Mouse (Mus musculus) G1E (cell line): ENCODE results near the gene Dock2. TPM values are rescaled to one million over a fixed set of nuclear protein-coding genes. Genes with fewer than 3 reads are reported as not detected.

Experiments
- ATAC-seq: 2 replicates; pipeline ENCODE4 v1.8.0; 2016; ENCODE audit warnings: mild to moderate bottlenecking; ENCODE audit not compliant: insufficient number of reproducible peaks, poor library complexity, low FRiP score, severe bottlenecking; ENCODE audit errors: extremely low read depth
- DNase-seq: peaks from one replicate; pipeline ENCODE4 v3.0.0; 2012; ENCODE audit warnings: low spot score
- H3K27me3 ChIP-seq: 2 replicates; pipeline ENCODE4 v1.6.1; 2012; ENCODE audit warnings: mild to moderate bottlenecking, low read length, inconsistent platforms; ENCODE audit not compliant: insufficient read depth
- H3K36me3 ChIP-seq: replicated peaks from 2 replicates; pipeline ENCODE3; 2012; ENCODE audit warnings: mild to moderate bottlenecking, inconsistent platforms
- H3K4me1 ChIP-seq: 2 replicates; pipeline ENCODE4 v1.6.1; 2012; ENCODE audit warnings: low read depth, low read length, inconsistent platforms, mixed read lengths; ENCODE audit not compliant: insufficient read depth
- H3K4me3 ChIP-seq: 2 replicates; pipeline ENCODE4 v1.5.1; 2012; ENCODE audit warnings: low read depth, mild to moderate bottlenecking, inconsistent platforms, low read length, moderate library complexity, mixed read lengths
- H3K9me3 ChIP-seq: replicated peaks from 2 replicates; pipeline ENCODE4 v1.6.1; 2012; ENCODE audit warnings: inconsistent platforms
- CTCF ChIP-seq: IDR thresholded peaks from 2 replicates; pipeline ENCODE4 v1.5.1; 2012; ENCODE audit warnings: low read depth, low read length, inconsistent platforms, mixed read lengths
- GATA1 ChIP-seq: IDR thresholded peaks from 2 replicates; pipeline ENCODE4 v1.6.1; 2012; ENCODE audit warnings: borderline replicate concordance, low read length, inconsistent platforms, mixed read lengths
- GATA2 ChIP-seq: IDR thresholded peaks from 2 replicates; pipeline ENCODE4 v1.6.1; 2012; ENCODE audit warnings: low read depth, low read length, inconsistent platforms, borderline replicate concordance
- POLR2AphosphoS5 ChIP-seq: IDR thresholded peaks from 2 replicates; pipeline ENCODE4 v1.6.1; 2012; ENCODE audit warnings: low read depth, low read length, inconsistent platforms; ENCODE audit not compliant: insufficient replicate concordance
- TAL1 ChIP-seq: conservative IDR thresholded peaks from 2 replicates; pipeline ENCODE4 v1.6.1; 2012; ENCODE audit warnings: low read depth, low read length, inconsistent platforms, mixed read lengths
- polyA plus RNA-seq: library from polyadenylated mRNA; stranded (reverse); fragments of >175 nt; gene quantifications from 2 replicates; pipeline ENCODE4 v1.2.3, GENCODE M21; 2012
- total RNA-seq, 2 experiments: library from RNA; stranded (forward) in 1 of 2; stranded (reverse) in 1 of 2; fragments of 200-1000 nt in 1 of 2; fragments of >200 nt in 1 of 2; fragmentation: Nextera tagmentation in 1 of 2; gene quantifications; 2 replicates each; pipeline ENCODE4 v1.2.3; 2014 to 2017

The Dock2 gene
- total and polyA plus RNA-seq, 3 experiments = 2.8 to 20.0 (median 4.7) TPM

DNA sequence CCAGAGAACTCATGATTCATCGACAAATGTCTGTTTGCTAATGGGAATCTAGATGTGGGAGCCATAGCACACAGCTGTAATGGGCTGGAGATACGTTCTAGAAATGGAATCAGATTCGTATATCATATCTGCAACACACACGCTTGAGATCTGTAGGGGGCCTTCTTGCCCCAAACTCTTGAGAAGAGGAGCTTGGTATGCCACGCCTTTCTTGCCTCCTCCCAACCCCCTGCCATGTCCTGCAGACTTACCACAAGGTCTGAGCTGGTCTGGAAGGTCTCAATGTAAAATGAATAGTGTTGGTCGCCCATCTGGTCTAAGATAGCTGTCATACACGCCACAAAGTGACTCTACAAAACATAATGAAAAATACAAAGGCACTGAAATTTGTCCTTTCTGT, 471.5 kb downstream of the Dock2 start:
- DNase-seq (no peak), ATAC-seq (no peak)
- H3K36me3 ChIP-seq = no peaks in the 10 kb centered on the region
- H3K27me3 ChIP-seq = no peaks in the 10 kb centered on the region
- no peak overlapping the region for H3K4me3 ChIP-seq
- H3K4me1 ChIP-seq = no peaks in the 10 kb centered on the region
- TF ChIP-seq GATA1 (no peak), GATA2 (no peak), TAL1 (no peak), POLR2AphosphoS5 (no peak), CTCF (no peak)
- peaks cover 2% of the 10 kb centered on the region for H3K9me3 ChIP-seq

DNA sequence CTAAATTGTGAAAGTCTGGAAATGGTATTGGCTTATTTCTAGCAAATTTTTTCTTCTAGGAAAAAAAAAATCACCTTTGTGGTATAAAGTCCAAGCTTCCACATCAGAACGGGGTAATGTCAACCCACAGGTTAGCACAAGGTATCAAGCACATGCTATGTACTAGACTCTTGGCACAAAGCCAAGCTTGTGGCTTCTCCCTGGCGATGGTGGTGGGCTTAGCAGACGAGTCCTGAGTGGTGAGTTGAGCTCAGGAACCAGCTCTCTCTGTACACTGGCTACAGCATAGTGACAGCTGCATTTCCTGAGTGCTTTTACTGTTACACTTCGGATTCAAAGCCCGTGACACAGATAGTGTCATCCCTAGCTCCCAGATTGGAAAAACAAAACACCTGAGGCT, 472.0 kb downstream of the Dock2 start:
- Histone ChIP-seq H3K4me3 (no peak overlapping the region), H3K36me3 (no peaks in the 10 kb centered on the region), H3K27me3 (no peaks in the 10 kb centered on the region), H3K9me3 (peaks cover 2% of the 10 kb centered on the region), H3K4me1 (no peaks in the 10 kb centered on the region)
- TF ChIP-seq TAL1 (no peak), GATA2 (no peak), POLR2AphosphoS5 (no peak), CTCF (no peak), GATA1 (no peak)
- ATAC-seq (no peak), DNase-seq (no peak)

DNA sequence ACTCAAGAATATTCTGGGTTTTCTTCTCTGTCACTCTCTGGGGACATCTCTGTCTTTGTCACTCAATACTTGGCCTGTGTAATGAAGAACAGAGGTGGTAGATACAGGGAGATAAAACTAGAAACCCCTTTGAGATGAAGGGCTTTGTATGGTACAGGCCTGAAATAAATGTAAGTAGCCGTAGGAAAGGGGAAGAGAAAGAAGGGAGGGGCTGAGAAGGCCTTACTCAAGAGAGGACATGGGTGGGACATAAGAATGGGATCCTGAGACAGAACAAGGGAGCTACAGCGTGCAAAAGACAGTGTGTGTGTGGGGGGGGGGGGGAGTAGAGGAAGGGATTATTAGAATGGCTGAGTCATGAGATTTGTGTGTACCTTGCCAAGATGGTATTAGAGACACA, 474.3 kb downstream of the Dock2 start:
- Histone ChIP-seq H3K9me3 (peaks cover 4% of the 10 kb centered on the region), H3K4me3 (no peak overlapping the region), H3K36me3 (no peaks in the 10 kb centered on the region), H3K4me1 (no peaks in the 10 kb centered on the region), H3K27me3 (no peaks in the 10 kb centered on the region)
- TF ChIP-seq GATA1 = no peak
- no peak for TF ChIP-seq POLR2AphosphoS5
- TF ChIP-seq GATA2 = no peak
- TF ChIP-seq CTCF = no peak
- no peak for ATAC-seq
- DNase-seq = no peak

DNA sequence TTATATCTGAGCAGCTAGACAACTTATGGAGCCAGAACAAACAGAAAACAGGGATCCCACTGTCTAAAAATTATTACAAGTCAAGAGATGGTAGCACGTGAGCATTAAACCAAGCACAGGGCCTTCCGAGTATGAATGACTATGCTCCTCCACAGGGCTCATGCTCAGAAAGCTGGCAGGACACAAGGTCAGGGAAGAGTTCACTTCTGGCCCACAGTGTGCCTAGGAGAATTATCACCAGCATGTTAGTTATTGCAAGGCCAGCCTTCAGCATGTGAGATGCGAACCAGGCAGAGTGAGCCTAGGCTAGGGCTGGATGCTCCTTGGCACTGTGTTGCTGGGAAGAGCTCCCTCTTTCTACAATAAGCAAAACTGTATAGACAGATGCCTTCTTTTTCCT, 475.0 kb downstream of the Dock2 start:
- H3K4me1 ChIP-seq = no peaks in the 10 kb centered on the region
- no peak overlapping the region for H3K4me3 ChIP-seq
- no peak for DNase-seq
- no peaks in the 10 kb centered on the region for H3K36me3 ChIP-seq
- TF ChIP-seq CTCF (no peak), TAL1 (no peak), GATA2 (no peak), GATA1 (no peak), POLR2AphosphoS5 (no peak)
- H3K27me3 ChIP-seq = no peaks in the 10 kb centered on the region
- ATAC-seq = no peak
- H3K9me3 ChIP-seq = peaks cover 4% of the 10 kb centered on the region

DNA sequence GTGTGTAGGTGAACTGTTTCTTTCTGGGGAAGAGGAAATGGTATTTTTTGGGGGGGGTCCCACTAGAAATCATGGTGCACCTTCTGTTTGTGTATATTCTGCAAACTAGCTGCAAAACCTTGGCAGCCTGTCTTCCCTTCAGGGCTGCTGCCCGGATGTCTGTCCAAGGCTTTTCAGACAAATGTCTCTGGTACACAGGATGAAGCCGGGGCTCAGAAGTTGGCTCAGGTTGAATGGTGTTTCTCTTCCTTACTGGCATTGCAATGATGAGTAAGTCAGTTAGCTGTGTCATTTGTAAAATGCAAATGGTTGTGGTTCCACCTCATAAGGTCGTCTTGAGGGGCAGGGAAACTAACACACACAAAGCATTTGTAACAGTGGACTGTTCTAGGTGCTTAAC, 477.5 kb downstream of the Dock2 start:
- no peak overlapping the region for H3K4me3 ChIP-seq
- H3K4me1 ChIP-seq = no peaks in the 10 kb centered on the region
- H3K9me3 ChIP-seq = peaks cover 5% of the 10 kb centered on the region
- TF ChIP-seq TAL1 = no peak
- TF ChIP-seq GATA2 = no peak
- TF ChIP-seq GATA1 = no peak
- no peak for TF ChIP-seq CTCF
- no peak for TF ChIP-seq POLR2AphosphoS5
- ATAC-seq = no peak
- H3K27me3 ChIP-seq = no peaks in the 10 kb centered on the region
- DNase-seq = no peak
- H3K36me3 ChIP-seq = no peaks in the 10 kb centered on the region

DNA sequence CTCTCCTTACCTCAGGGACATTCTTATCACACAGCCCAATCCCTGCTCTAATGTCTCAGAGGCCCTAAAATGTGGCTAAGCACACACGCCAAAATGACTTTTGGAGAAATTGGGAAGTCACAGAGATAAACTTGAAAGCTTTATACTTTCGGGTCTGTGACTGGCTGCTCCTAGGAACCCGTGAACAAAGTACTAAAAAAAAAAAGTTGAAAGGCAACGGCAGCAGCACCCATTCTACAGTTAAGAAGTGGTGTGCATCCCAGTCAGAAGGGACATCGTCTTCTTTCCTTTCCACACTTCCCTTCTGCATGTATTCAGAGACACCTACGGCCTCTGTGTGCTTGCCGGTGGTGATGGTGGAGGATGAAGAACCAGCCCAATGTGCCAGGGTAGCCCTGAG, 483.6 kb downstream of the Dock2 start:
- no peak for DNase-seq
- Histone ChIP-seq H3K4me3 (no peak overlapping the region), H3K36me3 (no peaks in the 10 kb centered on the region), H3K4me1 (no peaks in the 10 kb centered on the region), H3K27me3 (no peaks in the 10 kb centered on the region), H3K9me3 (peaks cover 9% of the 10 kb centered on the region)
- TF ChIP-seq TAL1 = no peak
- no peak for TF ChIP-seq GATA2
- TF ChIP-seq POLR2AphosphoS5 = no peak
- no peak for TF ChIP-seq CTCF
- no peak for TF ChIP-seq GATA1
- no peak for ATAC-seq

DNA sequence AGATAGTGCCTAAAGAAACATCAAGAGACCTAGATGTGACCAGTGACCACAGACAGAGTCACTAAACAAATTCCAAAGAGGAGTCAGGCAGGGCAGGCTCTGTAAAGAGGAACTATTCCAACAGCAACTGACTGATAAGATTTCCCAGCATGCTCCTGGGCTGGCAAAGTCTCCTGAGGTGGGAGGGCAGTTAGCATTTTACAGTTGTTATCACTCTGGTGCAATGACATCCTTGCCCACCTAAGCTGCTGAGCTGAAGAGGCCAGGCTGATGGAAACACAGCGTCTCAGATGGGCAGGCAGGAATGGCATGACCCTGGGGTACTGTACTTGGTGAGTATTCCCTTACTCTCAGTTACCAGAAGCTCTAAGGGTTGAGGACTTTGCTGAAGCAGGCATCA, 484.1 kb downstream of the Dock2 start:
- Histone ChIP-seq H3K4me3 (no peak overlapping the region), H3K27me3 (no peaks in the 10 kb centered on the region), H3K4me1 (no peaks in the 10 kb centered on the region), H3K9me3 (peaks cover 11% of the 10 kb centered on the region), H3K36me3 (no peaks in the 10 kb centered on the region)
- ATAC-seq (no peak), DNase-seq (no peak)
- TF ChIP-seq GATA2 = no peak
- no peak for TF ChIP-seq POLR2AphosphoS5
- TF ChIP-seq GATA1 = no peak
- TF ChIP-seq TAL1 = no peak
- TF ChIP-seq CTCF = no peak
